ENCODE assay signal across 8 mouse cellular contexts in genomic region chr10:122096462-122096979, GRCm38 (mm10). TPM values are rescaled to one million over a fixed set of nuclear protein-coding genes. Genes with fewer than 3 reads are reported as not detected.
DNase-seq lines count a peak whose midpoint lies in the region; ATAC-seq and TF ChIP-seq lines count a peak whose summit lies in the region.

No protein-coding gene starts in this region.

- H3K4me2 ChIP-seq in myocyte (ENCODE audit: low read depth): peak overlapping the region; percentile 78

- peak overlapping the region; percentile 78 for H3K4me3 ChIP-seq in layer of hippocampus, adult 2 months
- peak overlapping the region; percentile 40 for H3K4me3 ChIP-seq in myocyte

- no peak for TF ChIP-seq POLR2A in myocyte (IDR thresholded peaks at IDR 0.05; ENCODE audit: insufficient read length, low read depth)

- POLR2A ChIA-PET in Patski (lab: Charles Lee): no interaction called here

- peak overlapping the region; percentile 91 for H3K27ac ChIP-seq in layer of hippocampus, adult 2 months

- CTCF ChIA-PET in Patski (lab: Charles Lee): no interaction called here

- peak; percentile 28 for ATAC-seq in Patski
- ATAC-seq in erythroblast, adult 5-6 weeks (replicated peaks; ENCODE audit: low FRiP score, poor library complexity, severe bottlenecking): 0 out of 2 replicates have a peak, but pooled peaks have one; percentile 14
- no peak for ATAC-seq in megakaryocyte progenitor cell, adult 5-6 weeks (replicated peaks; ENCODE audit: poor library complexity)

- H3K36me3 ChIP-seq in myocyte (ENCODE audit: control insufficient read depth, insufficient read depth): peaks cover 21% of the 10 kb centered on the region

- in situ Hi-C loops in Patski (cut with MboI; ENCODE audit: low pct_unique_long_range_greater_than_20kb): no loop called here

- peak overlapping the region; percentile 65 for H3ac ChIP-seq in myocyte (ENCODE audit: control insufficient read depth, insufficient read length)

- H3K27me3 ChIP-seq in Patski (no peaks in the 10 kb centered on the region), myocyte (ENCODE audit: control insufficient read depth, insufficient read depth, insufficient read length) (no peaks in the 10 kb centered on the region)

- H3K79me2 ChIP-seq in myocyte (ENCODE audit: control insufficient read depth, insufficient read depth): no peaks in the 10 kb centered on the region

- peak in 1 of 2 experiments; percentile 13 for DNase-seq in layer of hippocampus, adult 2 months (ENCODE audit: low spot score in 2 of 2)
- no peak for DNase-seq in layer of hippocampus, postnatal 10 days (ENCODE audit: low spot score in 2 of 2)
- DNase-seq in Patski (ENCODE audit: low read depth, low spot score): no peak
- DNase-seq in left cerebral cortex, adult 9 months (ENCODE audit: low spot score in 2 of 2): peak; percentile 3 to 29
- DNase-seq in cerebellum, postnatal 14 days: no peak

- no peak for TF ChIP-seq CTCF in layer of hippocampus, adult 2 months (conservative IDR thresholded peaks at IDR 0.05)
- no peak for TF ChIP-seq CTCF in Patski (IDR thresholded peaks at IDR 0.05)

TF ChIP-seq in myocyte, 11 proteins besides CTCF, POLR2A, EP300 and RAD21:
- TF ChIP-seq TCF12 (IDR thresholded peaks at IDR 0.05; ENCODE audit: insufficient read depth, poor library complexity, severe bottlenecking) (no peak), REST (IDR thresholded peaks at IDR 0.05; ENCODE audit: insufficient read depth, insufficient read length) (no peak), USF1 (IDR thresholded peaks at IDR 0.05; ENCODE audit: low read depth) (peak; percentile 76)

RNA-seq across cellular contexts. Expression of gene Rxylt1, which starts 0.7 kb away (rescaled TPM):
- total RNA-seq in layer of hippocampus, adult 2 months (2021): 10 to 100 TPM; 40.4 to 40.5 TPM
- 10 to 100 TPM; 46.5 to 51.1 TPM for total RNA-seq in layer of hippocampus, postnatal 10 days (2021)
- 46.4 TPM for polyA plus RNA-seq in Patski (2021)
- 6.9 and 9.8 TPM in 2 replicates for total RNA-seq in erythroblast, adult 5-6 weeks (2015; ENCODE audit: low replicate concordance)
- 0.84 and 1.4 TPM in 2 replicates for total RNA-seq in erythroblast, adult 5-6 weeks (2017; ENCODE audit: low replicate concordance)
- 27.8 TPM for polyA plus RNA-seq in myocyte (2012; fragmentation: generic; extraction: Trizol)
- total RNA-seq in megakaryocyte progenitor cell, adult 5-6 weeks (2015): 37.4 and 37.7 TPM in 2 replicates
- 35.3 and 56.9 TPM in 2 replicates for total RNA-seq in megakaryocyte progenitor cell, adult 5-6 weeks (2017)

RNA-seq across cellular contexts. Expression of gene Srgap1, which starts 49.4 kb away (rescaled TPM):
- total RNA-seq in layer of hippocampus, adult 2 months (2021): 10 to 100 TPM; 12.3 to 13.4 TPM
- 10 to 100 TPM; 33.5 to 36.2 TPM for total RNA-seq in layer of hippocampus, postnatal 10 days (2021)
- 17.4 TPM for polyA plus RNA-seq in Patski (2021)
- not detected in 2 replicates for total RNA-seq in erythroblast, adult 5-6 weeks (2015; ENCODE audit: low replicate concordance)
- total RNA-seq in erythroblast, adult 5-6 weeks (2017; ENCODE audit: low replicate concordance): not detected in 2 replicates
- polyA plus RNA-seq in myocyte (2012; fragmentation: generic; extraction: Trizol): 1.2 TPM
- total RNA-seq in megakaryocyte progenitor cell, adult 5-6 weeks (2015): 0.07 and 0.90 TPM in 2 replicates
- 0.07 TPM in 1 of 2 replicates, not detected in the other for total RNA-seq in megakaryocyte progenitor cell, adult 5-6 weeks (2017)

Comparison
In these comparisons a context has a peak if more than half of its experiments do, and no peak if none do; other contexts are left out.
1. DNase-seq: peak in left cerebral cortex, adult 9 months (2 of 2); none in layer of hippocampus, postnatal 10 days (0 of 2), Patski (single experiment) and cerebellum, postnatal 14 days (0 of 2).
2. RNA of gene Srgap1, which starts 49.4 kb away (total RNA-seq): 33.5 to 36.2 TPM in layer of hippocampus, postnatal 10 days and 12.3 to 13.4 TPM in layer of hippocampus, adult 2 months; 0.07 to 0.90 TPM in megakaryocyte progenitor cell, adult 5-6 weeks and not detected in erythroblast, adult 5-6 weeks; every median in the first group is over 4 times any median in the second.